Mouse (Mus musculus) heart, embryonic 11.5 days (tissue): Measurements from ENCODE around the gene Paqr8. TPM values are rescaled to one million over a fixed set of nuclear protein-coding genes. Genes with fewer than 3 reads are reported as not detected.

ENCODE experiments used
- ATAC-seq: fragments of 200-750 bp; cut with Nextera tagmentation; replicated peaks from 2 replicates; pipeline ENCODE4 v1.8.0; 2017; ENCODE audit warnings: moderate library complexity; ENCODE audit not compliant: insufficient number of reproducible peaks, low FRiP score, low TSS enrichment
- H3K27ac ChIP-seq: fragments of 300-500 bp; sonication (generic); 2 replicates; pipeline ENCODE4 v1.5.1; 2014; ENCODE audit warnings: mild to moderate bottlenecking, low read depth, low read length
- H3K27me3 ChIP-seq: fragments of 300-500 bp; sonication (generic); 2 replicates; pipeline ENCODE4 v1.6.1; 2014; ENCODE audit warnings: mild to moderate bottlenecking, low read length, mixed read lengths; ENCODE audit not compliant: control insufficient read depth, insufficient read depth
- H3K36me3 ChIP-seq: fragments of 300-500 bp; sonication (generic); 2 replicates; pipeline ENCODE4 v1.6.1; 2014; ENCODE audit warnings: mild to moderate bottlenecking, low read length, moderate library complexity, mixed read lengths; ENCODE audit not compliant: control insufficient read depth, insufficient read depth
- H3K4me1 ChIP-seq: fragments of 300-500 bp; sonication (generic); 2 replicates; pipeline ENCODE4 v1.6.1; 2014; ENCODE audit warnings: low read length; ENCODE audit not compliant: control insufficient read depth, insufficient read depth
- H3K4me2 ChIP-seq: fragments of 300-500 bp; sonication (generic); 2 replicates; pipeline ENCODE4 v1.6.1; 2014; ENCODE audit warnings: mild to moderate bottlenecking, moderate library complexity
- H3K4me3 ChIP-seq: fragments of 300-500 bp; sonication (generic); 2 replicates; pipeline ENCODE4 v1.5.1; 2014; ENCODE audit warnings: low read depth, low read length
- H3K9ac ChIP-seq: fragments of 300-500 bp; sonication (generic); 2 replicates; pipeline ENCODE4 v1.6.1; 2014; ENCODE audit warnings: mild to moderate bottlenecking, low read depth, low read length, moderate library complexity
- H3K9me3 ChIP-seq: fragments of 300-500 bp; sonication (generic); replicated peaks from 2 replicates; pipeline ENCODE4 v1.6.1; 2016; ENCODE audit warnings: low read length; ENCODE audit not compliant: control insufficient read depth
- WGBS: fragments of 180-500 bp; shearing (Covaris S2); extraction: QIAGEN DNeasy Blood & Tissue Kit; methylation state at CpG from one replicate; pipeline ENCODE4 v1.1.7; 2014; ENCODE audit not compliant: insufficient replicate concordance; 5-methylcytosine and 5-hydroxymethylcytosine counted together
- polyA plus RNA-seq: library from polyadenylated mRNA; unstranded; fragments of >200 nt; fragmentation: Nextera tagmentation; extraction: Ambion mirVana; gene quantifications from 2 replicates; pipeline ENCODE4 v1.2.1, GENCODE M21; 2014

Gene Paqr8
- 3.0 and 4.8 TPM in 2 replicates for polyA plus RNA-seq

GRCm38 (mm10) chr1:20890404-20890921, at the start of gene Paqr8:
TSS of gene Paqr8 (plus strand) at chr1:20890606.
- Histone ChIP-seq H3K4me2 (peak within 1 kb of the TSS; percentile 85), H3K36me3 (no peaks in the 10 kb centered on the region), H3K4me1 (no peaks in the 10 kb centered on the region), H3K27me3 (no peaks in the 10 kb centered on the region), H3K9ac (peak within 1 kb of the TSS; percentile 70), H3K4me3 (peak within 1 kb of the TSS; percentile 71), H3K9me3 (no peaks in the 10 kb centered on the region), H3K27ac (peak within 1 kb of the TSS; percentile 59)
- WGBS: under 1% methylated on average over 31 of the region's 37 CpGs
- peak; percentile 96 for ATAC-seq

- H3K9me3 ChIP-seq: peaks cover 9% of the 10 kb centered on the region
- ATAC-seq: no peak
- no peaks in the 10 kb centered on the region for H3K27me3 ChIP-seq
- WGBS: 75% methylated on average over 7 of the region's 7 CpGs
- H3K4me1 ChIP-seq: no peaks in the 10 kb centered on the region; the same call in 1 of the 2 replicates
- H3K27ac ChIP-seq: no peak overlapping the region
- no peak overlapping the region for H3K4me2 ChIP-seq
- no peaks in the 10 kb centered on the region for H3K36me3 ChIP-seq
- H3K4me3 ChIP-seq: no peak overlapping the region
- no peak overlapping the region for H3K9ac ChIP-seq
Observed at GRCm38 (mm10) chr1:20856924-20857902, 33.2 kb upstream of the Paqr8 start.

- Histone ChIP-seq H3K4me3 (no peak overlapping the region), H3K4me1 (no peaks in the 10 kb centered on the region; the same call in 1 of the 2 replicates), H3K9ac (no peak overlapping the region), H3K4me2 (no peak overlapping the region), H3K9me3 (no peaks in the 10 kb centered on the region), H3K36me3 (no peaks in the 10 kb centered on the region), H3K27me3 (no peaks in the 10 kb centered on the region), H3K27ac (no peak overlapping the region)
- WGBS: 76% methylated on average over 3 of the region's 3 CpGs
- ATAC-seq: no peak
Observed at GRCm38 (mm10) chr1:20860775-20861174, 29.6 kb upstream of the Paqr8 start.

GRCm38 (mm10) chr1:20861865-20862264, 28.5 kb upstream of the Paqr8 start:
- WGBS: 91% methylated on average over 3 of the region's 3 CpGs
- Histone ChIP-seq H3K27ac (no peak overlapping the region), H3K27me3 (no peaks in the 10 kb centered on the region), H3K36me3 (no peaks in the 10 kb centered on the region), H3K4me2 (no peak overlapping the region), H3K9me3 (no peaks in the 10 kb centered on the region), H3K4me1 (no peaks in the 10 kb centered on the region), H3K4me3 (no peak overlapping the region), H3K9ac (no peak overlapping the region)
- no peak for ATAC-seq

GRCm38 (mm10) chr1:20863452-20864172, 26.8 kb upstream of the Paqr8 start:
- ATAC-seq: no peak
- Histone ChIP-seq H3K27ac (no peak overlapping the region), H3K36me3 (no peaks in the 10 kb centered on the region), H3K9ac (no peak overlapping the region), H3K4me3 (no peak overlapping the region), H3K27me3 (no peaks in the 10 kb centered on the region), H3K4me1 (no peaks in the 10 kb centered on the region), H3K4me2 (no peak overlapping the region), H3K9me3 (no peaks in the 10 kb centered on the region)
- 39% methylated on average over 5 of the region's 5 CpGs for WGBS

- no peak overlapping the region for H3K9ac ChIP-seq
- H3K27ac ChIP-seq: no peak overlapping the region
- H3K4me3 ChIP-seq: no peak overlapping the region
- H3K4me2 ChIP-seq: no peak overlapping the region
- H3K9me3 ChIP-seq: no peaks in the 10 kb centered on the region
- no peaks in the 10 kb centered on the region for H3K36me3 ChIP-seq
- no peaks in the 10 kb centered on the region for H3K27me3 ChIP-seq
- H3K4me1 ChIP-seq: no peaks in the 10 kb centered on the region
- WGBS: 45% methylated on average over 8 of the region's 8 CpGs
- no peak for ATAC-seq
Observed at GRCm38 (mm10) chr1:20867241-20867902, 23.0 kb upstream of the Paqr8 start.

GRCm38 (mm10) chr1:20868036-20868435, 22.4 kb upstream of the Paqr8 start:
- 52% methylated on average over 9 of the region's 9 CpGs for WGBS
- Histone ChIP-seq H3K36me3 (no peaks in the 10 kb centered on the region), H3K27me3 (no peaks in the 10 kb centered on the region), H3K4me2 (no peak overlapping the region), H3K4me1 (no peaks in the 10 kb centered on the region), H3K27ac (no peak overlapping the region), H3K9me3 (no peaks in the 10 kb centered on the region), H3K9ac (no peak overlapping the region), H3K4me3 (no peak overlapping the region)
- ATAC-seq: no peak

- ATAC-seq: no peak
- 73% methylated on average over 2 of the region's 2 CpGs for WGBS
- no peak overlapping the region for H3K27ac ChIP-seq
- no peaks in the 10 kb centered on the region for H3K27me3 ChIP-seq
- no peaks in the 10 kb centered on the region for H3K9me3 ChIP-seq
- no peaks in the 10 kb centered on the region for H3K4me1 ChIP-seq
- H3K4me2 ChIP-seq: no peak overlapping the region
- H3K36me3 ChIP-seq: no peaks in the 10 kb centered on the region
- H3K9ac ChIP-seq: no peak overlapping the region
- H3K4me3 ChIP-seq: no peak overlapping the region
Observed at GRCm38 (mm10) chr1:20870887-20871286, 19.5 kb upstream of the Paqr8 start.
